Mouse (Mus musculus): ENCODE results near the gene Slc6a18.
"Not testable (repeated sequence)": the region's sequence is repeated elsewhere in the genome, so short reads cannot be mapped to it uniquely, and the experiment has no call there.

Gene Slc6a18

DNA sequence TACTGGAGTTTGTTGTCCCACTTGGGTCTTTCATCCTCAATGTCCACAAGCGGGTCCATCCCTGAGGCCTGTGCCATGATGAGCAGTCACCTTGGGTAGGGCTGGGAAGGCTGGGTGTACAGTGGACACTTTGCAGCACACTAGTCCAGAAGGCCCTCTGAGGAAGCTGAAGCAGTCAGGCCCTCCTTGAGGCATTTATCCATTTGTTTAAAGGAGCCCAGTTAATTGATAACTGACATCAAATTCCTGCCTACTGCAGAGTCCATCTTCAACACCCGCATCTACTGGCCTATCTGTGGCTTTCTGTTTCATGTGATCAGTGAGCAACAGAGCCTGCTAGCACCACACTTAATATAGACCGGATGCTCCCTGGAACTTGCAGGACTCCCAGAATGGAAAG is at the start of gene Slc6a18:
Gene Slc6a18, minus strand, starts transcription at position 171 of the 400 bp plus-strand sequence.
- DNase-seq: no peak

DNA sequence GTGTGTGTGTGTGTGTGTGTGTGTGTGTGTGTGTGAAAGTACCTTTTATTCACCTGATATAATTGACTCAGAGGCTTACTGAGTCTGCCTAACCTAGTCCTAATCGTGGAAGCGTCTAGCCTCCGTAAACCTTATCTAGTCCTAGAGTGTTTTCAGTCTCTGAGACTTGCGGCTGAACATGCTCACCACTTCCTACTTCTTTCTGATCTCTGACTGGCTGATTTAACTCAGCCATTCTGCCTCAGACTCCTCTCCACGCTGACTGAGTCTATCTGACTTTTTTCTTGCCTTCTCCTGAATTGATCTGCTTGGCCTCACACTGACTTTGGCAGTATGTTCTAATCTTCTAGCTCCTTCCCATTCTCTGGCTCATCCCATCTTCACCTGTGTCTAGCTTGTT is 47.5 kb upstream of the Slc6a18 start:
- no peak for DNase-seq

DNA sequence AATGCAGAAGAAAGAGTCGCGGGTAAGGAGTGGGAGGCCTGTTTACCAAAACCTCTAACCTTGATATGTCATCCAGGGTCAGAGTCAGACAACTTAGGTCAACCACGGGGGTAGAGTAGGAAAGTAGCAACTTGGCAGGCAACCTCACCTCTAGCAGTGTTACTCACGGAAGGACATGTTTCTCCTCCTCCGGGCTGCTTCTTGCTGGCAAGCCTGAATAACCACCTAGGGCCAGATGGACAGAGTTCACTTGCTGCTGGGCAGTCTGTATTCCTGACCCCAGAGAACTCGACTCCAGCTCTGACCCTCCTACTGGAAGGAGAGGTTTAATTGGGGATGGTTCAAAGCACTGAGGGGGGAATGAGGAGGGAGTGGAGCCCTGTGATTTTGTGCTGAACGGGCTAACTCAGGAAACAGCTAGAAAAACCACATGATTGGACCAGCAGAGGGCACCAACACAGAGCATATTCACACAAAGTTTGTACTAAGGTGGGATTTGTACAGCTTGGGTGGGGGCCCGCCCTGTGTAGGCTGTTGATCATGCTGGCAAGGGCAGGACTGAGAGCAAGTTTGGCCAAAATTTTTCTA is 45.4 kb upstream of the Slc6a18 start:
- peak in 1 of 2 experiments; percentile 22 for DNase-seq

DNA sequence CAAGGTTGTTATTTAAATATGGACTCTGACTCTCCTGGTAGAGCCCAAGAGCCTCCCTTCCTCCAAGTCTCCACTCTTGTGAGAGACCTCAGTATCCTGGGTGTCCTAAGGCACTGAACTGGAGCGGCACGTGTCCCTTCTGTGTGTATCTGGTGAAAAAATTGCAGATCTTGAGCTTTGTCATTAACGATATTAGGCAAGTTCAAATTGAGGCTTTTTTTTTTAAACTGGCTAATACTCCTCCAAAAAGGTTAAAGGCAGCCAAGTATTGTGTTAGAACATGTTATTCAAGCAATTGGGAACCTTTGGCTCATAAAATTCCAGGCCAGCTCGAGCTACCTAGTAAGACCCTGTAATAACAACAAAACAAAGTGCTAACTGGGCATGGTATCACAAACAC is 42.4 kb upstream of the Slc6a18 start:
- no peak for DNase-seq

DNA sequence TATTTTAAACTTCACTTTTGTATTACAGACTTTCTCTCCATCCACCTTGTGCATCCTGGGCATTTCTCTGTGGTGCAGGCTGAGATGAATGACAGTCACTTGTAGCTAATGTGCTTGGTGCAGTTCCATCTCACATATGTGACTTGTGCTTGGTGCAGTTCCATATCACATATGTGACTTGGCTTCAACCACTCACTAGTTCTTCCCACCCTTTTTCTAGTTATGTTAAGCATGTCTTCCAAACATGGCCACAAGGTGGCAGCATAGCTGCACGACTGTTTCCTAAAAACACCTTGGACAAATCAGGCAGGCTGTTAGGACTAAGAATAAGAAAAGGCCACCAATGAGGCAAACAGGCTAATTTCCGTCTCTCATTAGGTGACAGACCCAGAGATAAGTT is 40.4 kb upstream of the Slc6a18 start:
- DNase-seq: peak; percentile 77 to 86

DNA sequence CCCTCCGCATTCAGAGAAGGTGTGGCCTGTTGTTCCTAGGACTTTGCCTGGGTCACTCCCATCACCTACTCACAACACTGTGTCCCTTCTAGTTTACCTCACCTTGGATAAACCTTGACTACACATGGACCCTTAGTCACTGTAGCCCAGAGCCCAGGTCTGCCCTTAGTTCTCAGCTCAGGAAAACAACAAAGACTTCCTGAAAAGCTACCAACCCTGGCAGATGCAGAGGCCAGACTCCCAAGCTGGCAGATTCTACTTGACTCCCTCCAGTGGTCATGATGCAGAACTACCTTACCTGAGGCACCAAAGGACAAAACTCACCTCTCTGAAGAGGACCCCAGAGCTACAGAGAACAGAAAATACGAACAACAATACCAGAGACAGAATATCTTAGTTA is 36.2 kb upstream of the Slc6a18 start:
- DNase-seq: no peak

DNA sequence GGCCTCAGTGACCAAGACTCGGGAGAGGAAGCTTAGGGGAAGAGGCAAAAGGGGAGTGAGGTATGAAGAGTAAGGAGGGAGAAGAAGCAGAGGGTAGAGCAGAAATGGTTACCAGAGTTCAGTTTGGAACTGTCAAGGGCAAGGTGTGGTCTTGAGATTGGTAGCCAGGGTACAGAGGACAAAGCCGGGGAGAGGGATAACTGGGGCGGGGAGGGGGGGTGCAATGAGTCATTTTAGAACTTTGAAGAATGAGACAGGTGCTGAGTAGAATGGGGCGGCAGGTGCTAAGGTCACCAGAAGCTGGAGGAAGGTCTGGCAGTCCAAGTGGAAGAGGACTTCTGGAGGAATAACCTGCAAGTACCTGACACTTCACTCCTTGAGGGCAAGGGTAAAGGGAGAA is 35.4 kb upstream of the Slc6a18 start:
- no peak for DNase-seq

DNA sequence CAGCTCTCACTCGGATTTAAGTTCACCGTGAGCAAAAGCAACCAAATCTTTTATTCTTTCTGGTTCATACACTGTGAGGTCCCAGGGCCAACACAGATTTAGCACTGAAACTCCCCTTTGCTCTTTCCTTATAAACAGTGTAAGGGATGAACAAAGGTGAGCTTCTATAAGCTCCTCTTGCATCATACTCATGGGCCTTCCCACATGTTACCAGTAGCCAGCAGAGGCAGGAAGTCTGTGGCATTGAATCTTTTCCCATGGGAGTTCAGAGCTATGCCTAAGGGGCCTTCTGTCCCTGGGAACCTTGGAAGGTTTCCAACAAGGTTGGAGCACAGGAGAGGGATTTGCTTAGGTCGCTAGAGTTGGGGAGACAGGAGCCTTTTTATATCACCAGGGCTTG is 34.4 kb upstream of the Slc6a18 start:
- no peak for DNase-seq

DNA sequence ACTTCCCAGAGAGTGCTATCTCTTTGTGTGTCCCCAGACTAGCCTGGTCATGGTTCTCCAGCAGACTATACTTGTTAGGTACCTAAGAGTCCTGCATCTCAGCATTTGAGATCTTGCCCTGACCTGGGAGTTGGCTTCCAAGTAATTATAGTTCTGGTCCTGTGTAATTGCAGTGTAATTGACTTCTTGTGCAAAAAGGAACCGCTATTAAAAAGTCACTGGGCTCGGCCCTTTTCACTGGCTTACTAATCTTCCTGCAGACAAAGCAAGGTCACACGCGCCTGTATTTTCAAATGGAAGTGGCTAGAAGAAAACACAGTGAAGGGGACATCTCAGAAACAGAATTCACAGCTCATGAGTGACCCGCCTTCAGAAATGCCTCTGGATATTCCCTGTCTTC is 34.0 kb upstream of the Slc6a18 start:
- DNase-seq: no peak

DNA sequence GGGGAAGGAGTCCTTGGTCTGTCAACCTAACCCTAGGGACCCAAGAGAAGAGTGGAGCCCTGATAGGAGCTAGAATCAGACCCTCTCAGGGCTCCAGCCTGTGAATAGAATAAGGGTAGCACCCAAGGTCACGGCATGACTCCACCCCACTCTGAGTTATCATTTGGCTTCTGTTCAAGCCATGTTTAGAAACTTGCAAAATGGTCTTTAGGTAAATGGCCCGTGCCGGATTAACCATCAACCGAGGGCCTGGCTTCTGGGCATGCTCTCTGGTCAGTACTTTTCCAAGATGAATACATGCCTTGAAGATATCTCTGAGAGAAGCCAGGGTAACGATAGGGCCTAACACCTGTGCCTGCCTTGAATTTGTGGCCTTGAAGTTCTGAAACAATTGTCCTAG is 33.4 kb upstream of the Slc6a18 start:
- DNase-seq: no peak

DNA sequence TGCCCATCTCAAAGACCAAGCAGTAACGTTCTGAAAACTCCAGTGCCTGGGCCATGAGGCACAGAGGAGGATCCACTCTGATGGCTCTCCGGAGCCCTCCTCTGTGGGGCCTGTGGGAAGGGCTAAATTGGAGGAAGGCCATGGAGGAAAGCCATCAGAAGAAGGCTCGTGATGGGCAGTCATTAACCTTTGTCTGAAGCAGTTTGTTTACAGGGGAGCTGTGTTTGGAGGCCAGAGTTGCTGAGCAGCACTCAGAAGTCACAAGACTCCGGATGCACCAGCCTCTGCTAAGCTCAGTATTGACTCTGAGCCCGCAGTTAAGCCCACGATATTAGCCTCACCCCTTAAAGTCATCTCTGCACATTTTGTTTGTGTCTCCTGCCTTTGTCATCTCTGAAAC is 31.7 kb upstream of the Slc6a18 start:
- no peak for DNase-seq

DNA sequence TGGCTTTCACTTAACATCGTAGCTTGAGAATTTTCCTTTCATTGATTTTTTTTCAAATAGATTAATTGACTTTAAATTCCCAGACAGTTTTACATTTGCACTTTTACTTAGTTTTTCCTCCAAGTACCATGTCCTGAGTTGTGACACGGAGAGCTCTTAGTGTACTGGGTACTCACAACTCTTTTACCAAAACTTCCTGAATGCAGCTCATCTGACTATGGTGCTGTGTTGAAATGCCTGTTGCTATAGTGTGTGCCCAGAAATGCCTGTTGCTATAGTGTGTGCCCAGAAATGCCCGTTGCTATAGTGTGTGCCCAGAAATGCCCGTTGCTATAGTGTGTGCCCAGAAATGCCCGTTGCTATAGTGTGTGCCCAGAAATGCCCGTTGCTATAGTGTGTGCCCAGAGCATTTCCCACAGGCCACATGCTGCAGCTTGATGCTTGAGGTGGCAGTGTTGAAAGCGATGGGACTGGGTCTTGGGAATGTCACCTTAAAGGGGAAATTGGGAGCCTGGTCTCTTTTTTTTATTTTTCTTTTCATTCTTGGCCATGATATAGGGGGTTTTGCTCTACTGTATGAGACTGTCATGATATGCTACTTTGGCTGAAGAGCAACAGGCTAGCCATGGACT is 27.0 kb upstream of the Slc6a18 start, which contains the start of gene Slc6a19:
Gene Slc6a19, minus strand, starts transcription at position 172 of the 632 bp plus-strand sequence.
- no peak for DNase-seq

DNA sequence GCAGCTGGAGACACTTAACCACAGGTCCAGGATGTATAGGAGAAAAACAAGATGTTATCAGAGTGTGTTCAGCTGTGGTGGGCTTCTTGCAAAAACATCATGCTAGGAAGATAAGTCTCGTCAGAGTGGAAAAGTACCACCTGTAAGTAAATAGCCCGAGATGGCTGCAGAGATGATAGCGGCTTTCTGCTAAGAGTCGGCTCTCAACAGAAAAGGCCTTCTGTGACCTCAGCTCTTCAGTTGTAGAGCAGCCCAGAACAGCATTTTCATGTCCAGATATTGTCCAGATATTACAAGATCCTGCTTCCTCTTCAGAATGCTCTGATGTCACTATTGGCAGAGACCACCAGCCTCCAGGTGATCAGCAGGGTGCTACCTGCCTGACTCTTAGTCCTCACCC is 25.7 kb upstream of the Slc6a18 start:
- DNase-seq: not testable (repeated sequence)

DNA sequence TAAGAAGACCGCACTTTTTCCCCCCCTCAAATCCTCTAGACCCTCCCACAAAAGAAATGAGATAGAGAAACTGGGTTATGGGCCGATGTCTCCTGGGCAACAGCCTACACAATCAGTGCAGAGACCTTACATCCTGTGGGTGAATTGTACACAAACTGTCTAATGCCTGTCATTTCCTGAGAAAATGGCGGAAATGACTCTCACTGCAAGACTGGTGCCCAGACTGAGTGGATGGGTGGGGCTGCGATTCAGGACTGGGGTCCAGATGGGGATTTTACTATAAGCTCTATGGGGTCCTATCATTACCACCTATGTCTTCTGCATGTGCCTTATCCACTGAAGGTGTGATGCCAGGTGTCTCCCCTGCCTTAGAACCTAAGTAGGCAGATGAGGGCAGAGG is 25.0 kb upstream of the Slc6a18 start:
- no peak for DNase-seq

DNA sequence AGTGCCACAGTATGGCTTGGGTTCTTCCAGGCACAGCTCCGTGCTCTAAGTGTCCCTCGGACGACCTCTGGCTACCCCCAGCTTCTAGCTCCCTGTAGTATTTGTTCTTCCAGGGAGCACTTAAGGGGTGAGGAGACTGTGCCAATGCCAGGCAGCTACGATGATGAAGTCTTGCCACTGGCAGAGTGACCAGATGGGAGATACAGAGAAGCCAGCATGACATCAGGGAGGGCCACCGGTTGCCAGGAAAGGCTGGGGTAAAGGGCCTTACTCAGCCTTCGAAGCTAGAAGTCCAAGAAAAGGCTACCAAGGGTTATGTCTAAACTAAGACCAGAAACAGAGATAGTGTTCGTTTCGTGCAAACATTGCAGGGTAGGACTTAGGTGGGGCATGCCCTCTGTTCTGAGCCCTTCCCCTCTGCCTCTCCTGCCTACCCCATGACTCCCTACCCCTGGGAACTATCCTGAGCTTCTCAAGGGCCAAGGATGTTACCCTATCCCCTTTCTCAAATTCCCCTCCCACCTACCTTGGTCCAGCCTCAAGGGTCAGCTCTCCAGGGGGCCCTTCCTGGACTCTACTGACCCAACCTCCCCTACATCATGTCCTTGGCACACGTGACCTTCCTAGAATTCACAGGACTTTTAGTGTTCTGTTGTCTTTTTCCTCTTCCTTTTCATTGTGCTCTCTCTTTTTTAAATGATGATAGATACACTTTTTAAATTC is 23.5 kb upstream of the Slc6a18 start:
- DNase-seq: peak; percentile 27 to 40

DNA sequence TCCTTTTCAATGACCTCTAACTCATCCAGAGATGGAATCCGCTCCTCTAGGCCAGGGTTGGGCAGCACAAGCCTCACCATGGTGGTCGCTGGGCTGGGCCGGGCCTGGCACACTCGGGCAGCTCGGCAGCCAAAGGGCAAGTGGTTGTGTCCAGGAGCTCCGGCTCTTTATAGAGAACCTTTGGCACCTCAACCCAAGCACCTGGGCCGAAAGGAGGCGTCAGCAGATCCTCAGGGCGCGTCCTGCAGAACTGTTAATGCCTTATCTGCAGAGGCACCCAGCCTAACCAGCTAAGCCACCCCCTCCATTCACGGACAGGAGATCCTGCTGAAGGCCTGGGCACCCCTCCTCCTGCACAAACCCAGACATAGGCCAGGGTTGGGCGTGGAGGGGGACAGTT is 22.7 kb upstream of the Slc6a18 start:
- no peak for DNase-seq

DNA sequence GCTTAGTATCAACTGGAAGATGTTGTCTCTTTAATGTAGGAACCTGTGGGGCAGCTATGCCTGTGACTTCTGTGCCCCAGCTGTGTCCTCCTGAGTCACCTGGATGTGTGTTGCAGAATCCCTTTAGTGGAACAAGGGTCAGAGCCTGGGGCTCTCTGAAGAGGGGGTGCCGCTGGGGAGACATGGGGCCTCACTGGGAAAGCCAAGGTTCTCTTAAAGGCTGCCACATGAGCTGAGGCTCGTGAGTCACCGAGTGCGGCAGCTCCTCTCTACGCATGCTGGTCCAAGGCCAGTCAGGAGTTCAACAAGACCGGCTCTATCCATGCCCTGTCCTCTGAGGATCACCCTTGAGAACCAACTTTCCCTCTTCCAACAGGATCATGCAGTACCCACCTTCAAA is 21.9 kb upstream of the Slc6a18 start:
- DNase-seq: no peak

DNA sequence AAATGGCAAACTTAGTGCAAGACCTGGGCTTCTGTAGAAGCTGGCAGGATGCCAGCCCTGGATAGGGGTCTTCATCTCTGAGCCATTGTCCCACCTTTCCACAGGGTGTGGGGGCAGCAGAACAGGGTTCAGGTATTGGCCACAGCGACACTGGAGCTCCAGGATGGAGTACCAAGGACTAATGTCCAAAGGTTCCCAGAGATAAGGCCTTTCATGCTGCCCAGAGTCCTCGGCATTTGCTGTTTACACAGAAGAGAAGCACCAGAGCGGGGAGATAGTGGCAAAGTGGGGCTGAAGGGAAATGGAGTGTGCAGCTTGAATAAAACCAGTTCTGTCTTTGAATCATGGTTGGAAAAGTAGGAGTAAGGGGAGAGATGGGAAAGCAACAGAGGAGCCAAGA is 18.7 kb upstream of the Slc6a18 start:
- DNase-seq: no peak

DNA sequence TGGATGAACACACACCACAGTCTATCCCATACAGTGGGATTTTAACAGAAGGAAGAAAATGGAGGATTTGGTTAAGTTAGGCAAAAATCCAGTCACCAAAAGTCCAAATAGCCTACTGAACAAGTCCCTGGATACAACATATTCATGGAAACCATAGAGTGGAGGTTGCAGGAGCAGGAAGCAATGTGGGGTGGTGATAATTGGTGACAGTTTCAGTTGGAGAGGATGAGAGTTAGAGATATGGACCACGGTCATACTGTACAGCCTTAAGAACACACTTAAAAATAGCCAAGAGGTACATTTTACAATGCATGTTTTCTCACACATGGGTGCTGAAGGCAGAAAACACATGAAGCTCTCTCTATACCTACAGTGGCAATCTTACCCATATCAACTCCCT is 17.1 kb upstream of the Slc6a18 start:
- DNase-seq: no peak

DNA sequence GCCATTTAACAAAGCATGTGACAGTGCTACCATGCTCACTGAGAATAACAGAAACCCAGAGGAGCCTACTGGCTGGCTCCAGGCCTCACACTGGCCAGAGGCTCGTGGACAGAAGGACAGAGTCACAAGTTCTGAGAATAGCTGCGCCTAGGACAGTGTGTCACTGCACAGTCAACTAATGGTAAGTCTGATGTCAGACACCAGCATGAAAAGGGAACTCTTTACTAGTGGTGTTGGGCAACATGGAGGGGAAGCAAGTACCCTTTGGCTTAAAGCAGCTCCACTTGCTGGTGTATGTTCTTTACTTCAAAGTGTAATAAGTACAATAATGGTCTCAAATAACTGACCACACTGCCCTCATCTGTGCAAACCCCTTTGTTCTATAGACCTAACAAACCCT is 15.5 kb upstream of the Slc6a18 start:
- DNase-seq: no peak

DNA sequence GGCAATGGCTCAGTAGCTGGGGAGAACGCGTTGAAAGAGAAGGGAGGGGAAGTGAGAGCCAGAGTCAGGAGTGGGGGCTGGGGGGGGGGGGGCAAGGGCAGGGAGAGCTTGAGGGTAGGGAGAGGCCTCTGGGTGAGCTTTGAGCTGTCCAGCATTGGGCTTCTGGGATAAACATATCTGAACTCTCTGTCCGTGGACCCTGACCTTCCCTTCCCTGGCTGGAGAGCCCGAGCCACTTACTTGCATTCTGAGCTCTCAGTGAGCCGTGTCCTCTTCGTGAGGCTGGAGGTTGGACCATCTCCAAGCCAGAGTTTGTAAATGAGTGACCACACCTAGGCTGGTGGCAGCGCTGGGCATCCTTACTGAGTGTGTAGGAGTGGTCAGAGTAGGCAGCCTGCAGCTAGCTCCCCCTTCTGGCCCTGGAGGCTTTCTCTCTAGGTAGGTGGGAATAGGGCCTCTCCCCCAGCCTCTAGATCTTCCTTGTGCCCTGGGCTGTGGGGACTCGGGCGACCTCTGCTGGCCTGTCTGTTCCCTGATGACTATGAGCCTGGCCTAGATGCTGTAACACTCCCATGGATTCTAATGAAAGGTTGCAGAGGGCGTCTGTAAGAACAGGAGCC is 14.5 kb upstream of the Slc6a18 start:
- DNase-seq: peak; percentile 48 to 66

DNA sequence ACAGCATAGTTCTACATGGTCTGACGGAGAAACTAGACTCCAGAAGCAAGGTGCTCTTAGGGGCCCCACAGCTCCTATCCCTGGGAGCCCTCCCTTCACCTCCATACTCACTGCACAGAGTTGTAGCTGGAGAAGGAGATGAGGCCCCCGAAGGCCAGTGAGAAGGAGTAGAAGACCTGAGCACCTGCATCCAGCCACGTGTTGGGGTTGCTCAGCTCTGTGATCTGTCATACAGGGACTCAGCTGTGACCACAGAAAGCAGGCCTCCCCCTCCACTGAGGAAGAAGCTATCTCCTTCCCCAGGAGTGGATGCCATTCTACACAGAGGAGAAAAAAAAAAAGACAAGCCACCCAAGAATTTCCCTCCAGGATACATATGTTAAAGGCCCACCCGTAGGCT is 11.1 kb upstream of the Slc6a18 start:
- DNase-seq: no peak

DNA sequence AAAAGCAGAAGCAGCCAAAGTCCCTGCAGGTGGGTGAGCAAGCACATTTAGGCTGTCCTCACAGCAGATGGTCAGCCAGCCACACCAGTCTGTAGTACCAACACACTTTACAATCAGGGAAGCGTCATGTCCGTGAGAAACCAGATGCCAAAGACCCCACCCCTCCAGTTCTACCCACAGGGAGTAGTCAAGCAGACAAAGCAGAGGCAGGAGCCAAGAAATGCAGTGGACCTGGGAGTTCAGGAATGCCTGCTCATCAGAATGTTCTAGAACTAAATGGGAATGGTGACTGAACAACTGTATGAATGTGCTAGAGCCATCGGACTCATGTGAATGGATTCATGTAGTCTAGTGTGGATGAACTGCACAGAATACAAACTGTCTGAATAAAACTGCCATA is 9.8 kb upstream of the Slc6a18 start:
- no peak for DNase-seq

DNA sequence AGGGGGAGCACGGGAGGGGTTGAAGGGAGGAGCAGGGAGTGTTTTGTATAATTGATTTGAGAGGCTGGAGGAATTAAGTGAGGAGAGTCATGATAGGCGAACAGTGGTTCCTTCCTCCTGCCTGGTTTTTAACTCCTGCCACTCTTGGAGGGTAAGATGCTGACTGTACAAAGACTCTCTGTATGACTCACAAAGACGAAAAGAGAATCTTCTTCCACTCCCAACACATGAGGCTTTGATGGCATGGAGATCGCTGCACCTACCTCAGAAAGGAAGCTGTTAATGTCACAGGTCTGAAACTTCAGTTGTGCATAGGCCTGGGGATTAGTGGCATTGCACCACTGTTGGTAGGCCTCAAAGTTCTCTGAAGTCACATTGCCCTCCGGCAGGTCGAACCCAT is 7.7 kb upstream of the Slc6a18 start:
- DNase-seq: no peak
